Mouse (Mus musculus): Measurements from ENCODE around the gene Slc35e1.

Slc35e1 gene

DNA sequence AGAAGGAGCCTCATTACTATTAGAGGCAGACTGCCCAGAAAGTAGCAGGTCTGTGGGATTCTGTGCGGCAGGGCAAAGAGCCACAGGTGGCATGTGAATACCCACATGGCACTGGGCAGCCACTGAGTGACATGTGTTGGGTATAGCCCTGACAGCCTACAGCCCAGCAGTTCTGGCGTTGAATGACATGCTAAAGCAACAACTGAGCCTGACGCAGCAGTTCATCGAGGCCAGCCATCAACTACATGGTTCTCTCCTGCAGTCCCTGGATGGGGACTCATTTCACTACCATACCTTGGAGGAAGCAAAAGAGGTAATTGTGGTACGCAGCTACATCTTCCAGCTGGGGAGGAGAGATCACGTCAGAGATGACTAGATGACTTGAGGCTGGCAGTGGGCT lies 34.0 kb downstream of the Slc35e1 start:
- no peaks in the 10 kb centered on the region for H3K27me3 ChIP-seq (ENCODE audit: control insufficient read depth, insufficient read depth, low read length, poor library complexity, severe bottlenecking)
- DNase-seq (ENCODE audit: low read depth, low spot score) = no peak
- H3K36me3 ChIP-seq (ENCODE audit: control insufficient read depth, insufficient read depth, low read length, poor library complexity, severe bottlenecking) = peaks cover 21% of the 10 kb centered on the region

DNA sequence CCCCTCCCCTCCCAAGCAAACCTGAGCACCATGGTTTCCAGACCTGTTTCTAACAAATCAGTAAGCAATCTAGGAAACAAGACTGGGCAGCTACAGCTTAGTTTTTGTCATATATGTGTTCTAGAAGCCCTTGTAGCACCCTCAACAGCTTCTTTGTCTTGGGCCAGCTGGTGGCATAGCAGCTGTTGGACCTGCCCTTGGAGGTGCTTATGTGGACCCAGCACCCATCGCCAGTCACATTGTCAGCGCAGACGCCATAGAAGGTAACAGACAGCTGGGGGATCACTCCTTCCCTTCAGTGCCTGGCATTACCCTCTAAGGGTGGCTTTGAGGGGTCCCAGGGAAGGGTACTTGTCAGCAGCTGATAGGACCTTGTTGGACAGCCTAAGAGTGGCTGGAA lies 34.6 kb downstream of the Slc35e1 start:
- no peak for DNase-seq (ENCODE audit: low read depth, low spot score)
- peaks cover 19% of the 10 kb centered on the region for H3K36me3 ChIP-seq (ENCODE audit: control insufficient read depth, insufficient read depth, low read length, poor library complexity, severe bottlenecking)
- no peaks in the 10 kb centered on the region for H3K27me3 ChIP-seq (ENCODE audit: control insufficient read depth, insufficient read depth, low read length, poor library complexity, severe bottlenecking)

DNA sequence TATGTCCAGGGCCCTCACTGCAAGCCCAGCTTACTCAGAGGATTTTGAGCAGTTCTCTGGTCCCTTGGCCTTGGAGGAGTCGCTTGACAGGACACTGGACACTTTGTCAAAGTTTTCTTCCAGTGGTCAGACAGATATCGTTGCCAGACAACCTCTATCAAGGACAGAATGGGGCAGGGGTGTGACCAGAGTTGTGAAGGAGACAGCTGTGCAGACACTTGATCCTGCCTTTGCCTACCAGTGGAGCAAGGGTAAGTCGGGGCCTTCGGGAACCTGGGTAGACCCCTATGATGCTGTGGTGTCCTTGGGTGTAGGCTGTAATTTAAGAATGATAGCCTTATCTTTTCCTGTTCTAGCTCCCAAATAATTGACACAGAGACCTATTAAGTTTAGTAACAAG lies 37.1 kb downstream of the Slc35e1 start:
- DNase-seq (ENCODE audit: low read depth, low spot score) = no peak
- H3K27me3 ChIP-seq (ENCODE audit: control insufficient read depth, insufficient read depth, low read length, poor library complexity, severe bottlenecking) = no peaks in the 10 kb centered on the region

DNA sequence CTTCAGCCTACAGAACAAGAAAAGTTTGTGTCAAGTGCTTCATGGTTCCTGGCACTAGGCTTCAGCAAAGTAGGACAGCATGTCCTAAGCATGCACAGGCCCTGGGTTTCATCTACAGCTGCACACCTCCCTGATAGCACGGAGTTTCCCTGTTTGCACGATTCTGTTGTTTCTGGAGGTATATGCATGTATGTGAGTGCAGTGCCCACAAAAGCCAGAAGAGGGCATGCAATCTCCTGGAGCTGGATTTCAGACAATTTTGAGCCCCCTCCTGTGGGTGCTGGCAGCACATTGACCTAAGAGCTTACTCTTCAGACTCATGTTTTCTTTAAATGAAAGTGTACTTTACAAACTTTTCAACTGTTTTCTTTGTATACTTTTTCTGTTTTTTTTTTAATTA lies 38.5 kb downstream of the Slc35e1 start:
- peaks cover 19% of the 10 kb centered on the region; the same call in 1 of the 2 replicates for H3K36me3 ChIP-seq (ENCODE audit: control insufficient read depth, insufficient read depth, low read length, poor library complexity, severe bottlenecking)
- H3K27me3 ChIP-seq (ENCODE audit: control insufficient read depth, insufficient read depth, low read length, poor library complexity, severe bottlenecking) = no peaks in the 10 kb centered on the region
- DNase-seq (ENCODE audit: low read depth, low spot score) = no peak

More for the DNA sequence above, 37.1 kb downstream of the Slc35e1 start:
- peaks cover 18% of the 10 kb centered on the region; the same call in 1 of the 2 replicates for H3K36me3 ChIP-seq (ENCODE audit: control insufficient read depth, insufficient read depth, low read length, poor library complexity, severe bottlenecking)

DNA sequence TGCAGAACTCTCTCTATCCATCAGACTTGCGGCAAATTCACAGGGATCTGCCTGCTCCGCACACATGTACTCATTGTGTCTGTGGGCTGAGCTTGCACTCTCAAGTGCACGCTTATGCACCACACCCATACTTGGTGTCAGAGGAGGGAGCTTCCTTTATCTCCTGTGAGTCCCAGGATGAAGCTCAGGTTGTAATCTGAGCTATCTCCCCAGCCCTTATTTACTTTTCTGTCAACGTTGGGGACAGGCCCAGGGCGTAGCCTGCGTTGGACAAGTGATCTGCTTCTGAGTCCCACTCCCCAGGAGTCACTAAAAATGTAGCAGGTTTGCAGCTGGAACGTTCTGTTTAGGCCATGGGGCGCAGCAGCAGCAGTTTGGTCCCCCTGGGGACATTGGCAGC lies 40.9 kb downstream of the Slc35e1 start:
- Histone ChIP-seq H3K27me3 (ENCODE audit: control insufficient read depth, insufficient read depth, low read length, poor library complexity, severe bottlenecking) (no peaks in the 10 kb centered on the region), H3K36me3 (ENCODE audit: control insufficient read depth, insufficient read depth, low read length, poor library complexity, severe bottlenecking) (peaks cover 17% of the 10 kb centered on the region; the same call in 1 of the 2 replicates)
- no peak for DNase-seq (ENCODE audit: low read depth, low spot score)

DNA sequence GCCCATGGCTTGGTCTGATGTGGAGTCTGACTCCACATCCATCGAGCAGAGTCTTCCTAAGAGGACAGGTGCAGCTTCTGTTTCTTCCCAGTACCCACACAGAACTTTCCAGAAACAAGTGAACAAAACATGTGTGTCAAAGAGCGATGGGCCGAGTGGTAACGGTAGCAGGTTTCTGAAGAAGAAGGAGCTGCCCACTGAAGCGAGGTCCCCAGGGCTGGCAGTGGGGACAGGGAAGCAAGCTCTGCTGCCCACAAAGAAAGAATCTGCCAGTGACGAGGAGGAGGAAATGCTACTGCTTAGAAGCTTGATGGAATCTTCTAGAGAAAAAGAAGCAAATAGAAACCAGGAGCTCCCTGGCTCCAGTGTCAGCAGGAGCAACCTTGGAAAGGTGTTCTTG lies 47.3 kb downstream of the Slc35e1 start:
- peak; percentile 90 for DNase-seq (ENCODE audit: low read depth, low spot score)
- H3K27me3 ChIP-seq (ENCODE audit: control insufficient read depth, insufficient read depth, low read length, poor library complexity, severe bottlenecking) = no peaks in the 10 kb centered on the region
- H3K36me3 ChIP-seq (ENCODE audit: control insufficient read depth, insufficient read depth, low read length, poor library complexity, severe bottlenecking) = peaks cover 1% of the 10 kb centered on the region; the same call in 1 of the 2 replicates

DNA sequence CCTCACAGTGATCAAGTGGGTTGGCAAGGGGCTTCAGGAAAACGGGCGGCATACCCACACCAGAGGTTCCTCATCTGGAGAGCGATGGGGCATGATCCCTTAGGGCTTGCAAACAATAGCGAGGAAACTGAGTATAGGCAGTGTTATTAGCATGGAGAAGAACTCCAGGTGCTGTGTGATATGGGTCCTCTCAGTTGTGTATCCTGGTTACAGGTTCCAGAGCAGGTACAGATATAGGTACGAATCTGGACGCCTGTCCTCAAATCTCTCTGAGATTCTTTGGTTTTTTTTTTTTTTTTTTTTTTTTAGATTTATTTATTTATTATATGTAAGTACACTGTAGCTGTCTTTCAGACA lies 48.4 kb downstream of the Slc35e1 start:
- DNase-seq (ENCODE audit: low read depth, low spot score) = no peak
- Histone ChIP-seq H3K27me3 (ENCODE audit: control insufficient read depth, insufficient read depth, low read length, poor library complexity, severe bottlenecking) (no peaks in the 10 kb centered on the region), H3K36me3 (ENCODE audit: control insufficient read depth, insufficient read depth, low read length, poor library complexity, severe bottlenecking) (no peaks in the 10 kb centered on the region; the same call in 1 of the 2 replicates)

DNA sequence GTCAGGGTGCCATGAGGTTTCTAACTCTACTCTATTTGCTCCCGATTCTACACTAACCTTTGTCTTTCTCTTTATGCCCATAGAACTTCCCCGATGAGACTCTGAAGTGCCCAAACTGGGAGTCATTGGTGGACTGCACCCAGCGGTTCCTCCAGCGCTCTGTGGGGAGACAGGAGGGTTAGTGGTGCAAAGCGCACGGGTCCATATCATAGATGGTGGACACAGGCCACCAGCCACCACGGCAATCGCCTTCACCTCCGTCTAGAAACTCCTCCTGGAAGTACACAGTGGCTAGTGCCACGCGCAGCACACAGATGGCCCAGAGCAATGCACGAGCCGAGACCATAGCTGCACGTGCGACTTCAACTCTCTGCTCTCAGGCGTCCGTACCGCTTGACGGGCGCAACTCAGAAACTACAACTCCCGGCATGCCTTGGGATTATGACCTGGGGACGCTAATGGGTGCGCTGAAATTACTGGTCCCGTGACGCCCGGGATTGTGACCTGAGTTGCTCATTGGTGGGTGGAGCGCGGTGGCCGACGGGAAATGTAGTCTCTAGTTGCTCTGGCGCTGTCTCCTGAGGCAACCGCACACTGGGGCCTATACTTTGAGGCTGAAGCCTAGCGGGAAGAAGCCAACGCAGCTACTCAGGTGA lies 48.9 kb downstream of the Slc35e1 start, which contains the start of the genes Calr3 and 1700030K09Rik:
Gene Calr3 (minus strand): TSS at position 533 of the 656 bp plus-strand sequence.
Gene 1700030K09Rik (plus strand): TSS at position 543 of the 656 bp plus-strand sequence.
- no peaks in the 10 kb centered on the region for H3K27me3 ChIP-seq (ENCODE audit: control insufficient read depth, insufficient read depth, low read length, poor library complexity, severe bottlenecking)
- peak; percentile 98 for DNase-seq (ENCODE audit: low read depth, low spot score)
- no peaks in the 10 kb centered on the region for H3K36me3 ChIP-seq (ENCODE audit: control insufficient read depth, insufficient read depth, low read length, poor library complexity, severe bottlenecking)

DNA sequence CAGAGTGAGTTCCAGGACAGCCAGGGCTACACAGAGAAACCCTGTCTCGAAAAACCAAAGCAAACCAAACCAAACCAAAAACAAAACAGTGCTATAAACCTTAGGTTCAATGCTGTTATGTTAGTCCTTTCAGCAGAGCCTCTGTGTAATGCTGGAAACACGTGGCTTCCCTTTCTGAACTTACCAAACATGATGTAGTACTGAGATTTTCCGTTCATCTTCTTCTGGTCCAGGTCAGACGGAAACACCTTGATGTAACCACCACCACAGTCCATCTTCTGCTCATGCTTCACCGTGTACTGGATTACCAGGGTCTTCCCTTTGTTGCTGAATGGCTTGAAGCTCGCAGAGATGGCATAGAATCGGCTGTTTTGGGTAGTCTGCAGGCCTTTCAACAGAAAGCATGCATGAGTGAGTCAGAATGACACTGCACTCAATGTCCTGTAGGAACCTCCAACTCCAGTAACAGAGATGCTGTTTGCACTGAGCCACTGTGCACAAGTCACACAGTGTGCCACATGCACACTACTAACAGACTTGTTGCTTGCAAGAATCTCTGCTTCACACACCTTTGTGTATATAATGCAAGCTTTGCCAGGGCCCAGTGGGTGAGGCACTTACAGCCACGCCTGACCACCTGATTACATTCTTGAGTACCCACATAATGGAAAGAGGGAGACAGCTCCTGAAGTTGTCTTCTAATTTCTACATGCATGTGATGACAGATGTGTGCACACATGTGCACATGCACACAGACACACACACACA lies 54.0 kb downstream of the Slc35e1 start:
- Histone ChIP-seq H3K36me3 (ENCODE audit: control insufficient read depth, insufficient read depth, low read length, poor library complexity, severe bottlenecking) (no peaks in the 10 kb centered on the region), H3K27me3 (ENCODE audit: control insufficient read depth, insufficient read depth, low read length, poor library complexity, severe bottlenecking) (no peaks in the 10 kb centered on the region)
- no peak for DNase-seq (ENCODE audit: low read depth, low spot score)

DNA sequence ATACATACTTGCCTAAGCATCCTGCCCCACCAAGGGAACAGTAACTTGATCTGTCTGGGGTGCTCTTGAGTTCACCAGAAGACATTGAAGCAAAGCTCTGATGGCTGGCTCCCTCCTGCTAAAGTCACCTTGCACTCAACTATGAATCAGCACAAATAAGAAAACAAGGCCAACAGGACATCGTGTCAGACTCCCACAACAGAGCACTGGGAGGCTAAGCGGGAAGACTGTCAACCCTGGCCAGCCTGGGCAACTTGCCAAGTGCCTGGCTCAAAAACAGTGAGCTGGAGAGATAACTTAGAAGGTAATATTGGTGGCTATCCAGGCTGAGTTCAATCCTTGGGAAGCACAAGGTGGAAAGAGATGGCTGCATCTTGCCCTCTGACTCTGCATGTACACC lies 57.5 kb downstream of the Slc35e1 start:
- Histone ChIP-seq H3K27me3 (ENCODE audit: control insufficient read depth, insufficient read depth, low read length, poor library complexity, severe bottlenecking) (no peaks in the 10 kb centered on the region), H3K36me3 (ENCODE audit: control insufficient read depth, insufficient read depth, low read length, poor library complexity, severe bottlenecking) (no peaks in the 10 kb centered on the region)
- DNase-seq (ENCODE audit: low read depth, low spot score) = no peak
